Mouse (Mus musculus) hindbrain, embryonic 14.5 days (tissue): ENCODE results near the gene Sfta2. TPM values are rescaled to one million over a fixed set of nuclear protein-coding genes. Genes with fewer than 3 reads are reported as not detected.

ENCODE experiments used
- ATAC-seq: fragments of 200-750 bp; cut with Nextera tagmentation; 2 replicates; pipeline ENCODE4 v1.8.0; 2017; ENCODE audit warnings: moderate number of reproducible peaks, mild to moderate bottlenecking, moderate TSS enrichment, moderate library complexity; ENCODE audit not compliant: low FRiP score
- DNase-seq: peaks from one replicate; pipeline ENCODE4 v3.0.0-alpha.2; 2015; ENCODE audit warnings: low spot score
- H3K27ac ChIP-seq: fragments of 300-500 bp; sonication (generic); 2 replicates; pipeline ENCODE4 v1.5.1; 2014; ENCODE audit warnings: mild to moderate bottlenecking, moderate library complexity
- H3K27me3 ChIP-seq: fragments of 300-500 bp; sonication (generic); 2 replicates; pipeline ENCODE4 v1.6.1; 2014; ENCODE audit warnings: mild to moderate bottlenecking, low read length, mixed read lengths; ENCODE audit not compliant: control insufficient read depth, insufficient read depth
- H3K36me3 ChIP-seq: fragments of 300-500 bp; sonication (generic); replicated peaks from 2 replicates; pipeline ENCODE4 v1.6.1; 2014; ENCODE audit not compliant: control insufficient read depth, insufficient read depth
- H3K4me1 ChIP-seq: fragments of 300-500 bp; sonication (generic); replicated peaks from 2 replicates; pipeline ENCODE4 v1.6.1; 2014; ENCODE audit warnings: antibody characterized with exemption, low read length, mixed read lengths; ENCODE audit not compliant: control insufficient read depth, insufficient read depth
- H3K4me2 ChIP-seq: fragments of 300-500 bp; sonication (generic); replicated peaks from 2 replicates; pipeline ENCODE4 v1.6.1; 2014; ENCODE audit warnings: mild to moderate bottlenecking, moderate library complexity
- H3K4me3 ChIP-seq: fragments of 300-500 bp; sonication (generic); replicated peaks from 2 replicates; pipeline ENCODE4 v1.5.1; 2014; ENCODE audit warnings: mild to moderate bottlenecking, low read length
- H3K9ac ChIP-seq: fragments of 300-500 bp; sonication (generic); 2 replicates; pipeline ENCODE4 v1.6.1; 2014
- H3K9me3 ChIP-seq: fragments of 300-500 bp; sonication (generic); 2 replicates; pipeline ENCODE4 v1.6.1; 2016; ENCODE audit warnings: low read length; ENCODE audit not compliant: control insufficient read depth
- WGBS: fragments of 180-500 bp; shearing (Covaris S2); extraction: QIAGEN DNeasy Blood & Tissue Kit; methylation state at CpG from one replicate; pipeline ENCODE4 v1.1.7; 2014; 5-methylcytosine and 5-hydroxymethylcytosine counted together
- polyA plus RNA-seq: library from polyadenylated mRNA; unstranded; fragments of >200 nt; fragmentation: Nextera tagmentation; extraction: Ambion mirVana; gene quantifications from 2 replicates; pipeline ENCODE4 v1.2.1, GENCODE M21; 2014

Sfta2 gene
- polyA plus RNA-seq, 1 experiment from 2014 or later: not detected

DNA sequence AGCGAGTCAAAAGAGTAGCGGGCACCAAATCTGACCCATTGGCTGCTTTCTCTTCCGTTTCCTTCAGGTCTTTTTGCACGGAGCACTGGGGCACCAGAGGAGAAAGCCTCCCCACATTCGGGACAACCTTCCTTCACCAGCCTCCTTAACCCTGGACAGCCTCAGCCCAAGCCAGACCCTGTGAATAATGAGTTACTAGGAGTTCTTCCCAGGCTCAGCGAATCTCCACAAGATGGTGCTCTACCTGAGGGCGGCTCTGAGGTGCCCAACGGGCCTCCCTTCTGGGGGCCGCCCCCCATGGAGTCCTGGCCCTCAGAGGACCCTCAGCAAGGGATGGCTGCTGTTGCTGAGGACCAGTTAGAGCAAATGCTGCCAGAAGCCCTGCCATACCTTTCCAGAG is 33.6 kb upstream of the Sfta2 start:
- H3K9me3 ChIP-seq: no peaks in the 10 kb centered on the region
- no peak overlapping the region for H3K9ac ChIP-seq
- H3K4me1 ChIP-seq: 0 out of 2 replicates have a peak, but pooled peaks cover 3% of the 10 kb centered on the region
- H3K4me2 ChIP-seq: no peak overlapping the region
- DNase-seq (no peak), ATAC-seq (no peak)
- H3K4me3 ChIP-seq: no peak overlapping the region
- no peaks in the 10 kb centered on the region for H3K36me3 ChIP-seq
- no peak overlapping the region for H3K27ac ChIP-seq
- peaks cover 17% of the 10 kb centered on the region for H3K27me3 ChIP-seq
- WGBS: 27% methylated on average over 9 of the region's 9 CpGs

DNA sequence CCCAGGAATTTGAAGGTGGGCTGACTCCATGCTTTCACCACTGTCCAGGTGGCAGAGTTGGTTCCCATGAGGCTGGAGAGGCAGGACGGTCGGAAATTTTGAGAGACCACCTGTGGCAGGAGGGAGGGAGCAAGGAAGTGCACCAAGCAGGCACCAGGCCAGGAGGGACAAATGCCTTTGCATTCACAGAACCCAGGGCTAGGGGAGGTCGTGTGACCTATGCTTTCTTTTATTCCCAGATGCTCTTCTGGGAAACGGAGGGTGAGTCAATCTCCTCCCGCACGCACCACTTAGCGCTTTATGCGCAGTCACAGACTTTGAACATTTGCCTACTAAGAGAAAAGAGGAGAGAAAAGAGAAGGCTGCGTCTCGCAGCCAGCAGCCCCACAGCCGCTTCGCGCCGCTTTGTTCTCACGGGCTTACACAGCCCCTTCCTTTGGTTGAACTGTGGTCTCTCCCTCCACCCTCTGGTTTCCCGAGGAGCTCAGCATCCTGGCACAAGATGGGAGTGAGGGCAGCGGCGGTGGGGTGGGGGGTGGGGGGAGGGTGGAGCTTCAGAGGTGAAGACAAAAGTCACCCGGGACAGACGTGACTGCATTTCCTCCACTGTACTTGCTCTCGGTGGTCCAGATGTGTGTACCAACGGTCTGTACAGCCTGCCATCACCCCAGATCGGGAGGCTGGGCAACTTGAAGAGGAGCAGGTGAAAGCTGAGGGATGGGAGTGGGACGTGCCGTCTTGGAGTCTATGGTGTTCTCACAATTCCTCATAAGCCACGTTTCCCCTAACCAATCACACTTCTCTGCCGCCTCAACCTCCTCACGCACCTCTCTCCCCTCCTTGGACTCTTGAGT is 32.0 kb upstream of the Sfta2 start:
- H3K9me3 ChIP-seq: no peaks in the 10 kb centered on the region
- no peaks in the 10 kb centered on the region for H3K36me3 ChIP-seq
- under 1% methylated on average over 28 of the region's 28 CpGs for WGBS
- no peak overlapping the region for H3K27ac ChIP-seq
- H3K4me1 ChIP-seq: 0 out of 2 replicates have a peak, but pooled peaks cover 3% of the 10 kb centered on the region
- H3K4me2 ChIP-seq: peak overlapping the region; percentile 53
- ATAC-seq: peak; percentile 62; the same call in 1 of the 2 replicates
- H3K9ac ChIP-seq: peak overlapping the region; percentile 59
- no peak for DNase-seq
- H3K4me3 ChIP-seq: peak overlapping the region; percentile 23
- peaks cover 17% of the 10 kb centered on the region for H3K27me3 ChIP-seq

DNA sequence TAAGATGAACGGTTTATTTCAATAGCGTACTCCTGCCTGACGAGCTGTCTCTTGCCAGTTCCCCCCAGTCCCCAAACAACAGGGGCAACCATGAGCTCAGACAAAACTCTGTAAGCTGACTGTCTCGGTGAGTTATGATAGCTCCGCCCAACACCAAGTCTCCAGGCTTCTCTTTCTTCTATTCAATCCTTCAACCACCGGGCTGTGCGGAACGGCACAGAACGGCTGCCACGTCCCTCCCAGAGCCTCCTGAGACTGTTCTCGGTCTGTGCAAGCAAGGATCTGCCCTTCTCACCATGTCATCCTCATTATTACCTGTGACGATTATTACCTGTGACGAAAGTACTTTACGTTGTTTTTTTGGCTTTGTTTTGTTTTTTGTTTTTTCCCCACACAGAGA is 30.5 kb upstream of the Sfta2 start:
- Histone ChIP-seq H3K36me3 (no peaks in the 10 kb centered on the region), H3K9me3 (no peaks in the 10 kb centered on the region), H3K9ac (no peak overlapping the region), H3K4me1 (0 out of 2 replicates have a peak, but pooled peaks cover 3% of the 10 kb centered on the region), H3K27me3 (peaks cover 17% of the 10 kb centered on the region), H3K27ac (no peak overlapping the region), H3K4me2 (no peak overlapping the region), H3K4me3 (no peak overlapping the region)
- ATAC-seq (no peak), DNase-seq (no peak)
- WGBS: 58% methylated on average over 14 of the region's 14 CpGs

DNA sequence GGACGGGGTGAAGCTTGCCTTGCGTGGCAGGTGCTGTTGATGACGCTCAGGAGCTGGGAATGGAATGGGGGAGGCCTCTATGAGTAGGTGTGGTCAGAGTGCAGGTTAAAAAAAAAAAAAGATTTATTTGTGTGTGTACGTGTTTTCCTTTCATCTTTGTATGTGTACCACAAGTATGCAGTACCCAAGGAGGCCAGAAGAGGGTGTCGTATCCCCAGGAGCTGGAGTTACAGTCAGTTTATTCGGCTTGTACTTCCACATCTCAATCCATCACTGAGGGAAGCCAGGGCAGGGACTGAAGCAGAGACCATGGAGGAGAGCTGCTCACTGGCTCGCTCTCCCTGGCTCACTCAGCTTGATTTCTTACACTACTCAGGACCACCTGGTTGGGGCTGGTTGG is 29.9 kb upstream of the Sfta2 start:
- H3K4me1 ChIP-seq: 0 out of 2 replicates have a peak, but pooled peaks cover 3% of the 10 kb centered on the region
- peaks cover 17% of the 10 kb centered on the region for H3K27me3 ChIP-seq
- H3K4me2 ChIP-seq: no peak overlapping the region
- H3K9ac ChIP-seq: no peak overlapping the region
- H3K27ac ChIP-seq: no peak overlapping the region
- no peaks in the 10 kb centered on the region for H3K9me3 ChIP-seq
- no peak overlapping the region for H3K4me3 ChIP-seq
- no peak for ATAC-seq
- 96% methylated on average over 7 of the region's 7 CpGs for WGBS
- no peak for DNase-seq
- no peaks in the 10 kb centered on the region for H3K36me3 ChIP-seq

DNA sequence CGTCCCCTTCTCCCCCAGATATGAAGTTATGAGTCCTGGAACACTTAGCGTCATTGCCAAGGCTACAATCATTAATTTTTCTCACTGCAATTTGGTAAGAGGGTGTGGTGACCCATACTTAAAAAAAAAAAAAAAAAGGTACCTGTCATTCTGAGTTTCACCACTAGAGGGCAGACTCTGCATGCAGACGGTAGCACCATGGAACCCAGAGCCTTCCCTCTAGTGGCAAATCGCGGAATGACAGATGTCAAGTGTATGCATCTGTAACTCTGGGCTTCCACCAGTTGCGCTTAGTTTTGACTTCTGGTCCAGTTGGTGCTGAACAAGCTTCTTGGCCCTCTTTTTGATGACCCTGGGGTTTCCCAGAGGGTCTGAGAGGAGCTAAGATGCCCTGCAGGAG is 23.1 kb upstream of the Sfta2 start:
- ATAC-seq: no peak
- H3K9ac ChIP-seq: no peak overlapping the region
- DNase-seq: peak; percentile 80
- no peaks in the 10 kb centered on the region for H3K27me3 ChIP-seq
- H3K4me1 ChIP-seq: no peaks in the 10 kb centered on the region
- no peaks in the 10 kb centered on the region for H3K9me3 ChIP-seq
- no peak overlapping the region for H3K4me3 ChIP-seq
- H3K36me3 ChIP-seq: no peaks in the 10 kb centered on the region
- no peak overlapping the region for H3K4me2 ChIP-seq
- H3K27ac ChIP-seq: no peak overlapping the region
- WGBS: 21% methylated on average over 6 of the region's 6 CpGs

DNA sequence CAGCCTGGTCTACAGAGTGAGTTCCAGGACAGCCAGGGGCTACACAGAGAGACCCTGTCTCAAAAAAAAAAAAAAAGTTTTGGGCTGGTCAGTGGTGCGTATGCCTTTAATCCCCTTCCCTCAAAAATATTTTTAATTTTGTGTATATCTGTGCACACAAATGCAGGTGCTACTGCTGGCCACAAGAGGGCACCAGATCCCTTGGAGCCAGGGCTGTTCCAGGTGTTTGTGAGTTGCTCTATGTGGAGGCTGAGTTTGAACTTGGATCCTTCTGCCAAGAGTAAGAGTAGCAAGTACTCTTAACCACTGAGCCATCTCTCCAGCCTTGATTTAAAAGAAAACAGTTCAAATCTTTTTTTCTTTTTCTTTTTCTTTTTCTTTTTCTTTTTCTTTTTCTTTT is 18.4 kb upstream of the Sfta2 start:
- H3K27me3 ChIP-seq: no peaks in the 10 kb centered on the region
- no peak overlapping the region for H3K27ac ChIP-seq
- ATAC-seq (no peak), DNase-seq (no peak)
- WGBS: 88% methylated on average over 1 of the region's 1 CpGs
- H3K9me3 ChIP-seq: no peaks in the 10 kb centered on the region
- no peak overlapping the region for H3K4me3 ChIP-seq
- H3K36me3 ChIP-seq: no peaks in the 10 kb centered on the region
- no peak overlapping the region for H3K4me2 ChIP-seq
- no peaks in the 10 kb centered on the region for H3K4me1 ChIP-seq
- no peak overlapping the region for H3K9ac ChIP-seq

DNA sequence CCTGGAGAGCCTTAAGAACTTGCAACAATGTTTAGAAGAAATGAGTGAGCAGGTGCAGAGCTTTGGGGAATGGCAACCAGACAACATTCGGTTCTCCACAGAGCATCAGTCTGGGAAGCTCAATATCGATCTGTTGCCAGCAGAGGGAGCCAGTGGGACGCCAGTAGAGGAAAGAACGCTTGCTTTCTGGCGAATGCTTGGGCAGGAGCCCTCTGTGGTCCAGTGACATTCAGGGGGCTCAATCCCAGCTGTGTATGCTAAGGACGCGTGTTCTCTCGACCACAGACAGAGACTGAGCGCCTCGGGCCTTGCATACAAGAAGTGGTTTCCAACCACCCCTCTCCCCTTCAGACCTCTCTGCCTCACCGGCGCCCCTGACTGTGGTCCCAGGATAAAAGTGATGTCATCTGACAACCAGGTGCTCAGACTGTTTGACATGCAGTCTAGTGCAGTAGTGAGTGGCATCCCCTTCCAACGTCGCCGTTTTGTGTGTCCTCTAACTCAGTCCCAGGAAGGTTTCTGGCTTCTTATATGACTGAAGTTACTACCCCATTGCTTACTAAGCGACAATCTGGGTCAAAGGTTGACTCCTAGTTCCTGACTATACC is 16.9 kb upstream of the Sfta2 start:
- H3K4me2 ChIP-seq: peak overlapping the region; percentile 47
- H3K36me3 ChIP-seq: no peaks in the 10 kb centered on the region
- peak; percentile 93 for DNase-seq
- peak overlapping the region; percentile 10; the same call in 1 of the 2 replicates for H3K4me3 ChIP-seq
- H3K4me1 ChIP-seq: no peaks in the 10 kb centered on the region
- H3K27me3 ChIP-seq: no peaks in the 10 kb centered on the region
- H3K9me3 ChIP-seq: no peaks in the 10 kb centered on the region
- H3K9ac ChIP-seq: peak overlapping the region; percentile 50
- peak; percentile 60; the same call in 1 of the 2 replicates for ATAC-seq
- H3K27ac ChIP-seq: no peak overlapping the region
- WGBS: 18% methylated on average over 16 of the region's 16 CpGs

DNA sequence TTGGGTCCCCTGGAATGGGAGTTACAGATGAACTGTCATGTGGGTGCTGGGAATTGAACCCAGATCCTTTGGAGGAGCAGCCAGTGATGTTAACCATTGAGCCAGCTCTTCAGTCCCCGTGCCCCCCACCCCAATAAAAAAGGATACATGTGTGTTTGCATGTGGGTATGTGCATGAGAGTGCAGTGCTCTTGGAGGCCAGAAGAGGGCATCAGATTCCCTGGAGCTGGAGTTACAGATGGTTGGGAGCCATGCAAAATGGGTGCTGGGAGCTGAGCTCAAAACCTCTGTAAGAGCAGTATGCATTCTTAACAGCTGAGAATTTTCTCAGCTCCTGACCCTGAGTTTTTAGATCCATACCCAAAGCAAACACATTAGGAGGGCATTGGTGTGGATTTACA is 14.1 kb upstream of the Sfta2 start:
- 94% methylated on average over 1 of the region's 1 CpGs for WGBS
- no peaks in the 10 kb centered on the region for H3K9me3 ChIP-seq
- H3K4me2 ChIP-seq: no peak overlapping the region
- H3K4me1 ChIP-seq: no peaks in the 10 kb centered on the region
- H3K27ac ChIP-seq: no peak overlapping the region
- DNase-seq (no peak), ATAC-seq (no peak)
- H3K27me3 ChIP-seq: no peaks in the 10 kb centered on the region
- no peak overlapping the region for H3K9ac ChIP-seq
- no peaks in the 10 kb centered on the region for H3K36me3 ChIP-seq
- no peak overlapping the region for H3K4me3 ChIP-seq

DNA sequence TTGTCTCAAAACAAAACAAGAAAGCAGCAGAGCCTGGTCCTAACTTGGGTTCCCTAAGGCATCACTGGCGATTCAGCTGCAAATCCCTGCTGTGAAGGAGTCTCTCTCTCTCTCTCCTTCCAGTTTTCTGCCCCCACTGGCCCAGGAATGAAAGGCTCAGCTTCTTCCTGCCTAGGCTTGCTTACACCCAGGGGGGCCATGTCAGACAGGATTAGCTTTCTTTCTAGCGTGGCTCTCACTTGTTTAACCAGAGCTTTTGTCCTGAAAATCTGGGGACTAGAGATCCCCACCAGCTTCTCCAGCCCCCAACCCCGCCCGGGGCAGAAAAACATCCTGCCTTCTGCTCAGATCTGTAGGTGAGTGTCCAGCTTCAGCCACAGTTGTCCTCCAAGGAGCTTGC is 13.0 kb upstream of the Sfta2 start:
- Histone ChIP-seq H3K27me3 (no peaks in the 10 kb centered on the region), H3K9me3 (no peaks in the 10 kb centered on the region), H3K36me3 (no peaks in the 10 kb centered on the region), H3K4me3 (no peak overlapping the region), H3K4me2 (no peak overlapping the region), H3K27ac (no peak overlapping the region), H3K9ac (no peak overlapping the region), H3K4me1 (no peaks in the 10 kb centered on the region)
- DNase-seq: no peak
- no peak for ATAC-seq
- WGBS: 20% methylated on average over 4 of the region's 4 CpGs
